Mouse (Mus musculus) MEL (cell line): ENCODE data around the gene Klhdc3. TPM values are rescaled to one million over a fixed set of nuclear protein-coding genes. Genes with fewer than 3 reads are reported as not detected.

Experiments used
- DNase-seq: peaks from one replicate; pipeline ENCODE4 v3.0.0; 2011; ENCODE audit warnings: low read depth, low spot score
- H3K27ac ChIP-seq: 2 replicates; pipeline ENCODE4 v1.5.1; 2012; ENCODE audit warnings: low read depth, mild to moderate bottlenecking, control low read depth, low read length, moderate library complexity; ENCODE audit not compliant: control insufficient read depth
- H3K27me3 ChIP-seq, 2 experiments: fragments of 150-350 bp in 1 of 2; sonication (generic) in 1 of 2; 2 replicates each; pipeline ENCODE4 v1.6.1; 2012; ENCODE audit warnings: low read length in 2 of 2, mild to moderate bottlenecking in 2 of 2, improper control_type of control experiment in 1 of 2, moderate library complexity in 1 of 2; ENCODE audit not compliant: insufficient read depth in 2 of 2, control insufficient read depth in 1 of 2
- H3K36me3 ChIP-seq, 2 experiments: 2 replicates each; pipeline ENCODE4 v1.6.1; 2012 to 2014; ENCODE audit warnings: low read length in 2 of 2, improper control_type of control experiment in 1 of 2, inconsistent platforms in 1 of 2, mild to moderate bottlenecking in 1 of 2; ENCODE audit not compliant: insufficient read depth in 2 of 2, control insufficient read depth in 1 of 2
- H3K4me1 ChIP-seq, 2 experiments: fragments of 150-350 bp in 1 of 2; sonication (generic) in 1 of 2; 2 replicates each; pipeline ENCODE4 v1.6.1; 2012; ENCODE audit warnings: low read length in 2 of 2, improper control_type of control experiment in 1 of 2, mild to moderate bottlenecking in 1 of 2; ENCODE audit not compliant: insufficient read depth in 2 of 2, control insufficient read depth in 1 of 2
- H3K4me3 ChIP-seq, 2 experiments: fragments of 150-350 bp in 1 of 2; sonication (generic) in 1 of 2; 2 replicates each; pipeline ENCODE4 v1.5.1; 2012; ENCODE audit warnings: low read depth in 2 of 2, low read length in 2 of 2, mild to moderate bottlenecking in 2 of 2, moderate library complexity in 2 of 2, control low read depth in 1 of 2, improper control_type of control experiment in 1 of 2; ENCODE audit not compliant: control insufficient read depth in 1 of 2, insufficient read depth in 1 of 2
- H3K79me2 ChIP-seq: 2 replicates; pipeline ENCODE4 v1.6.1; 2012; ENCODE audit warnings: mild to moderate bottlenecking, low read length, moderate library complexity; ENCODE audit not compliant: control insufficient read depth, poor library complexity, insufficient read depth
- H3K9ac ChIP-seq: 2 replicates; pipeline ENCODE4 v1.6.1; 2012; ENCODE audit warnings: low read depth, mild to moderate bottlenecking, control low read depth, low read length, moderate library complexity; ENCODE audit not compliant: control insufficient read depth, poor library complexity, severe bottlenecking
- H3K9me3 ChIP-seq: fragments of 150-350 bp; sonication (generic); replicated peaks from 2 replicates; pipeline ENCODE4 v1.6.1; 2012; ENCODE audit warnings: mild to moderate bottlenecking, low read length, improper control_type of control experiment, moderate library complexity; ENCODE audit not compliant: insufficient read depth
- E2F4 ChIP-seq: IDR thresholded peaks from 2 replicates; pipeline ENCODE4 v1.6.1; 2011; ENCODE audit warnings: low read depth, low read length, improper control_type of control experiment, borderline replicate concordance
- EP300 ChIP-seq, 2 experiments: IDR thresholded peaks; 2 replicates each; pipeline ENCODE4 v1.6.1; 2011; ENCODE audit warnings: improper control_type of control experiment in 2 of 2, low read length in 2 of 2, low read depth in 1 of 2, mild to moderate bottlenecking in 1 of 2
- GABPA ChIP-seq: IDR thresholded peaks from 2 replicates; pipeline ENCODE4 v1.6.1; 2012; ENCODE audit warnings: low read depth, mild to moderate bottlenecking, inconsistent platforms, low read length, improper control_type of control experiment, moderate library complexity
- JUND ChIP-seq: IDR thresholded peaks from 2 replicates; pipeline ENCODE4 v1.6.1; 2011; ENCODE audit warnings: low read depth, mild to moderate bottlenecking, improper control_type of control experiment, low read length
- MXI1 ChIP-seq: IDR thresholded peaks from 2 replicates; pipeline ENCODE4 v1.6.1; 2011; ENCODE audit warnings: mild to moderate bottlenecking, low read depth, low read length, improper control_type of control experiment
- POLR2AphosphoS5 ChIP-seq: IDR thresholded peaks from 2 replicates; pipeline ENCODE4 v1.6.1; 2012; ENCODE audit warnings: low read depth, borderline replicate concordance, mild to moderate bottlenecking, inconsistent platforms, low read length, moderate library complexity, mixed read lengths
- SIN3A ChIP-seq: IDR thresholded peaks from 2 replicates; pipeline ENCODE4 v1.6.1; 2012; ENCODE audit warnings: low read length, improper control_type of control experiment, inconsistent platforms
- TBP ChIP-seq: IDR thresholded peaks from 2 replicates; pipeline ENCODE4 v1.8.0; 2011; ENCODE audit warnings: low read depth, low read length, improper control_type of control experiment
- UBTF ChIP-seq: IDR thresholded peaks from 2 replicates; pipeline ENCODE4 v1.6.1; 2012; ENCODE audit warnings: low read depth, mild to moderate bottlenecking, inconsistent platforms, low read length, improper control_type of control experiment, moderate library complexity, borderline replicate concordance; ENCODE audit not compliant: insufficient read depth
- ZC3H11A ChIP-seq: IDR thresholded peaks from 2 replicates; pipeline ENCODE4 v1.6.1; 2012; ENCODE audit warnings: low read depth, mild to moderate bottlenecking, inconsistent platforms, low read length, improper control_type of control experiment
- ZKSCAN1 ChIP-seq: IDR thresholded peaks from 2 replicates; pipeline ENCODE4 v1.6.1; 2012; ENCODE audit warnings: low read depth, mild to moderate bottlenecking, inconsistent platforms, low read length, improper control_type of control experiment, moderate library complexity
- ZMIZ1 ChIP-seq: IDR thresholded peaks from 2 replicates; pipeline ENCODE4 v1.6.1; 2012; ENCODE audit warnings: low read depth, mild to moderate bottlenecking, inconsistent platforms, low read length, improper control_type of control experiment, moderate library complexity
- ZNF384 ChIP-seq: IDR thresholded peaks from 2 replicates; pipeline ENCODE4 v1.6.1; 2012; ENCODE audit warnings: low read depth, mild to moderate bottlenecking, inconsistent platforms, low read length, improper control_type of control experiment
- polyA plus RNA-seq, 2 experiments: library from polyadenylated mRNA; stranded (reverse) in 1 of 2; unstranded in 1 of 2; fragments of >175 nt in 1 of 2; fragments of >200 nt in 1 of 2; gene quantifications; 2 replicates each; pipeline versions ENCODE4 v1.2.1 to v1.2.4; 2012; ENCODE audit warnings: low replicate concordance in 2 of 2, low read depth in 1 of 2; ENCODE audit not compliant: insufficient read length in 2 of 2, insufficient read depth in 1 of 2, missing spikeins in 1 of 2
- total RNA-seq: library from RNA; depleted of rRNA; stranded (reverse); fragments of 300-350 nt; gene quantifications from 2 replicates; pipeline ENCODE4 v1.2.3, GENCODE M21; 2012

Klhdc3 gene
- total and polyA plus RNA-seq, 3 experiments, result 95.0 to 203 TPM; not detected in 1

DNA sequence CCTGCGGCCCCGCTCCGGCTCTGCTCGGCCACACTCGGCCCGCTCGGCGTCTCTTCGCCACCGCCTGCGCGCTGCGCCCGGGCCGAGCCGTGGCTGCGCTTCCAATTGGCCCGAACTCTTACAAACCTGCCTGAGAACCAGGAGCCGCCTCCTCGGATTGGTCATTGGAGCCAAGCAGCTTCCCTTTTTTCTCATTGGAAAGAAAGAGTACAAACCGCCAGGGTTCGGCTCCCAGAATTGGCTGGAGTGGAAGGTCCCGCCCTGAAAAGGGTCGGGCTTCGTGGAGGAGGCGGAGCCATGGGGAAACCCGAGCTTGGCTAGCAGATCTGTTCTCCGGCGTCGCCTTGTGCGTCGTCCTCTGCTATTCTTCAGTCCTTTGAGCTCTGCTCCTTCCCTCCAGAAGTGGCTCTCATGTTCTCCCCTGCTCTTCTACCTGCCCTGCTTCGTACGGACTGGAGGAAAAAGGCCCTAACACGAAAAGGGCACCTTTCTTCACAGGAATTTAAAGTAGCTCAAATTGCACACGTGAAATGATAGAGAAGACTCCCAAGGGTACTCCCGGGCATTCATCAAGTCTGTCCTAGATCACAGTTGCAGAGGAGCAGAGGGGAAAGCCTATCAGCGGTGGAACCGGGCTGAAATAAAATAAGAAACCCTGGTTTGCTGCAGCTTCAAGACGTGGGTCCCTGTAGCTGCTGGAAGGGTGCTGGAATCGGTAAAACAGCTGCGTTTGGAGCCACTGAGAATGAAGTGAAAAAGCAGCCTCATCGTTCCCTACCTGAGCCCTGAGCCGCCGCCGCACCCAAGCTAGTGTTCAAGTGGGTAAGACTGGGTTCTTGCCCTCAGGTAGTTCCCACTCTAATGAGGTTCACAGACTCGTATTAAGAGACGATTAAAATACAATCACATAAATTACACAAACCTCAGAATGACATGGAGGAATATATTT, 24.4 kb upstream of the Klhdc3 start, which contains the start of gene Ppp2r5d (continued):
- TF ChIP-seq ZMIZ1 (peak; percentile 95), JUND (no peak), ZC3H11A (no peak), POLR2AphosphoS5 (no peak), EP300 (IDR thresholded peaks at IDR 0.05; ENCODE audit: low read depth in 1 of 2, low read length in 2 of 2) (no peak), TBP (peak; percentile 93), ZNF384 (no peak), UBTF (no peak), SIN3A (peak; percentile 74), ZKSCAN1 (no peak), GABPA (no peak), MXI1 (peak; percentile 71; the same call in 1 of the 2 replicates)

- TF ChIP-seq UBTF, result 0 out of 2 replicates have a peak, but pooled peaks have one; percentile 26
- no peak for TF ChIP-seq MXI1
- TF ChIP-seq SIN3A, result 0 out of 2 replicates have a peak, but pooled peaks have one; percentile 6
- TF ChIP-seq E2F4, result no peak
- peaks cover 3 to 21% of the 10 kb centered on the region in 2 experiments for H3K4me1 ChIP-seq
Measured at GRCm38 (mm10) chr17:46703971-46704886, 23.5 kb upstream of the Klhdc3 start.

More at GRCm38 (mm10) chr17:46703971-46704886, 23.5 kb upstream of the Klhdc3 start:
- Histone ChIP-seq H3K27ac (peak overlapping the region; percentile 60), H3K9ac (peak overlapping the region; percentile 89), H3K9me3 (no peaks in the 10 kb centered on the region), H3K27me3 (no peaks in the 10 kb centered on the region), H3K4me3 (peak overlapping the region; percentile 82 to 83), H3K79me2 (peaks cover 23% of the 10 kb centered on the region), H3K36me3 (peaks cover 0 to 12% of the 10 kb centered on the region in 2 experiments; a peak in 2 of 4 replicates)
- peak; percentile 63 for DNase-seq
